Mouse (Mus musculus) neural tube, embryonic 11.5 days (tissue): ENCODE measurements at regions not wholly inside any gene's neighbourhood (a gene's known extent, or its start where the extent isn't known, plus 50 kb on each side); places are given as distances from the start of the nearest gene placed in this dataset.
"Not testable (repeated sequence)": the region's sequence is repeated elsewhere in the genome, so short reads cannot be mapped to it uniquely, and the experiment has no call there.

Source experiments
- ATAC-seq: fragments of 200-750 bp; cut with Nextera tagmentation; 2 replicates; pipeline ENCODE4 v1.8.0; 2017; ENCODE audit warnings: moderate number of reproducible peaks, mild to moderate bottlenecking, moderate TSS enrichment, moderate library complexity; ENCODE audit not compliant: insufficient read depth, low FRiP score, low TSS enrichment
- DNase-seq: peaks from one replicate; pipeline ENCODE4 v3.0.0-alpha.2; 2015; ENCODE audit warnings: low spot score
- H3K27ac ChIP-seq: fragments of 300-500 bp; sonication (generic); 2 replicates; pipeline ENCODE4 v1.5.1; 2014; ENCODE audit warnings: low read depth, mild to moderate bottlenecking, low read length
- H3K27me3 ChIP-seq: fragments of 300-500 bp; sonication (generic); 2 replicates; pipeline ENCODE4 v1.6.1; 2014; ENCODE audit warnings: mild to moderate bottlenecking, low read length, mixed read lengths; ENCODE audit not compliant: control insufficient read depth, insufficient read depth
- H3K36me3 ChIP-seq: fragments of 300-500 bp; sonication (generic); 2 replicates; pipeline ENCODE4 v1.6.1; 2014; ENCODE audit warnings: mild to moderate bottlenecking, low read length, moderate library complexity, mixed read lengths; ENCODE audit not compliant: control insufficient read depth, insufficient read depth
- H3K4me1 ChIP-seq: fragments of 300-500 bp; sonication (generic); 2 replicates; pipeline ENCODE4 v1.6.1; 2014; ENCODE audit warnings: low read length, mixed read lengths; ENCODE audit not compliant: control insufficient read depth, insufficient read depth
- H3K4me2 ChIP-seq: fragments of 300-500 bp; sonication (generic); 2 replicates; pipeline ENCODE4 v1.6.1; 2014; ENCODE audit warnings: low read depth, mild to moderate bottlenecking, moderate library complexity
- H3K4me3 ChIP-seq: fragments of 300-500 bp; sonication (generic); 2 replicates; pipeline ENCODE4 v1.5.1; 2014; ENCODE audit warnings: low read depth, low read length
- H3K9ac ChIP-seq: fragments of 300-500 bp; sonication (generic); 2 replicates; pipeline ENCODE4 v1.6.1; 2014; ENCODE audit warnings: mild to moderate bottlenecking, low read length
- H3K9me3 ChIP-seq: fragments of 300-500 bp; sonication (generic); 2 replicates; pipeline ENCODE4 v1.6.1; 2016; ENCODE audit warnings: low read length; ENCODE audit not compliant: control insufficient read depth
- WGBS: fragments of 180-500 bp; shearing (Covaris S2); extraction: QIAGEN DNeasy Blood & Tissue Kit; methylation state at CpG from one replicate; pipeline ENCODE4 v1.1.7; 2014; 5-methylcytosine and 5-hydroxymethylcytosine counted together

GRCm38 (mm10) chr2:44513080-44513724 lies 414.3 kb downstream of the Gtdc1 start:
- no peak overlapping the region for H3K4me3 ChIP-seq
- H3K9ac ChIP-seq: no peak overlapping the region
- DNase-seq (no peak), ATAC-seq (no peak)
- H3K4me2 ChIP-seq: no peak overlapping the region
- no peak overlapping the region for H3K27ac ChIP-seq
- no peaks in the 10 kb centered on the region for H3K27me3 ChIP-seq
- WGBS: 60% methylated on average over 6 of the region's 6 CpGs
- H3K4me1 ChIP-seq: no peaks in the 10 kb centered on the region
- no peaks in the 10 kb centered on the region for H3K9me3 ChIP-seq
- H3K36me3 ChIP-seq: no peaks in the 10 kb centered on the region

- no peak for DNase-seq
- Histone ChIP-seq H3K27me3 (no peaks in the 10 kb centered on the region), H3K27ac (no peak overlapping the region), H3K9ac (no peak overlapping the region), H3K36me3 (no peaks in the 10 kb centered on the region), H3K9me3 (no peaks in the 10 kb centered on the region), H3K4me2 (no peak overlapping the region), H3K4me1 (no peaks in the 10 kb centered on the region), H3K4me3 (no peak overlapping the region)
- no peak for ATAC-seq
- WGBS: 67% methylated on average over 8 of the region's 8 CpGs
Measured at GRCm38 (mm10) chr2:44512334-44512733, 415.1 kb downstream of the Gtdc1 start.

GRCm38 (mm10) chr2:44509101-44509500 lies 418.4 kb downstream of the Gtdc1 start:
- Histone ChIP-seq H3K9ac (no peak overlapping the region), H3K4me3 (no peak overlapping the region), H3K9me3 (no peaks in the 10 kb centered on the region), H3K27me3 (no peaks in the 10 kb centered on the region), H3K4me1 (no peaks in the 10 kb centered on the region), H3K4me2 (no peak overlapping the region), H3K27ac (no peak overlapping the region), H3K36me3 (no peaks in the 10 kb centered on the region)
- no peak for DNase-seq
- ATAC-seq: no peak
- 89% methylated on average over 4 of the region's 4 CpGs for WGBS

GRCm38 (mm10) chr2:44504273-44504672 lies 423.2 kb downstream of the Gtdc1 start:
- no peak overlapping the region for H3K4me3 ChIP-seq
- no peak overlapping the region for H3K4me2 ChIP-seq
- H3K27ac ChIP-seq: no peak overlapping the region
- no peak for ATAC-seq
- WGBS: 67% methylated on average over 6 of the region's 6 CpGs
- H3K4me1 ChIP-seq: no peaks in the 10 kb centered on the region
- H3K27me3 ChIP-seq: no peaks in the 10 kb centered on the region
- peak; percentile 24 for DNase-seq
- H3K9ac ChIP-seq: no peak overlapping the region
- H3K36me3 ChIP-seq: no peaks in the 10 kb centered on the region
- H3K9me3 ChIP-seq: no peaks in the 10 kb centered on the region

GRCm38 (mm10) chr2:44490806-44491205 lies 436.7 kb downstream of the Gtdc1 start:
- H3K36me3 ChIP-seq, H3K9ac ChIP-seq, H3K27ac ChIP-seq, H3K4me1 ChIP-seq, DNase-seq, H3K27me3 ChIP-seq, H3K4me3 ChIP-seq, H3K4me2 ChIP-seq, H3K9me3 ChIP-seq, ATAC-seq: not testable (repeated sequence)
- 81% methylated on average over 1 of the region's 1 CpGs for WGBS

- no peaks in the 10 kb centered on the region for H3K27me3 ChIP-seq
- DNase-seq (no peak), ATAC-seq (no peak)
- no peak overlapping the region for H3K9ac ChIP-seq
- no peak overlapping the region for H3K4me2 ChIP-seq
- H3K9me3 ChIP-seq: no peaks in the 10 kb centered on the region
- WGBS: 97% methylated on average over 4 of the region's 4 CpGs
- H3K36me3 ChIP-seq: no peaks in the 10 kb centered on the region
- no peaks in the 10 kb centered on the region for H3K4me1 ChIP-seq
- no peak overlapping the region for H3K4me3 ChIP-seq
- no peak overlapping the region for H3K27ac ChIP-seq
Measured at GRCm38 (mm10) chr2:44490230-44490629, 437.2 kb downstream of the Gtdc1 start.

- WGBS: 89% methylated on average over 14 of the region's 14 CpGs
- Histone ChIP-seq H3K9ac (no peak overlapping the region), H3K27me3 (no peaks in the 10 kb centered on the region), H3K9me3 (no peaks in the 10 kb centered on the region), H3K27ac (no peak overlapping the region), H3K4me1 (no peaks in the 10 kb centered on the region), H3K4me3 (no peak overlapping the region), H3K36me3 (no peaks in the 10 kb centered on the region), H3K4me2 (no peak overlapping the region)
- DNase-seq (no peak), ATAC-seq (no peak)
Measured at GRCm38 (mm10) chr2:44485880-44486279, 441.6 kb downstream of the Gtdc1 start.

GRCm38 (mm10) chr2:44479746-44480145 lies 447.7 kb downstream of the Gtdc1 start:
- WGBS: 94% methylated on average over 5 of the region's 5 CpGs
- H3K27ac ChIP-seq: no peak overlapping the region
- ATAC-seq: no peak
- no peak overlapping the region for H3K4me2 ChIP-seq
- H3K9ac ChIP-seq: no peak overlapping the region
- H3K27me3 ChIP-seq: no peaks in the 10 kb centered on the region
- no peaks in the 10 kb centered on the region for H3K9me3 ChIP-seq
- H3K4me3 ChIP-seq: no peak overlapping the region
- DNase-seq: no peak
- H3K4me1 ChIP-seq: no peaks in the 10 kb centered on the region
- H3K36me3 ChIP-seq: no peaks in the 10 kb centered on the region

GRCm38 (mm10) chr2:44475456-44475855 lies 452.0 kb downstream of the Gtdc1 start:
- 78% methylated on average over 1 of the region's 1 CpGs for WGBS
- Histone ChIP-seq H3K27me3 (no peaks in the 10 kb centered on the region), H3K4me2 (no peak overlapping the region), H3K36me3 (no peaks in the 10 kb centered on the region), H3K9me3 (no peaks in the 10 kb centered on the region), H3K27ac (no peak overlapping the region), H3K4me1 (no peaks in the 10 kb centered on the region), H3K9ac (no peak overlapping the region), H3K4me3 (no peak overlapping the region)
- ATAC-seq: no peak
- no peak for DNase-seq
